Mouse (Mus musculus) olfactory bulb, adult 2 months (tissue): ENCODE data around the gene Magi3.

Source experiments
- CTCF ChIP-seq: fragments of 200-500 bp; IDR thresholded peaks from 2 replicates; pipeline ENCODE4 v1.5.1; 2012; ENCODE audit warnings: low read depth, mild to moderate bottlenecking, low read length, moderate library complexity; ENCODE audit not compliant: insufficient read depth
- POLR2A ChIP-seq: fragments of 200-500 bp; IDR thresholded peaks from 2 replicates; pipeline ENCODE4 v1.6.1; 2012; ENCODE audit warnings: mild to moderate bottlenecking, low read depth, low read length, moderate library complexity; ENCODE audit not compliant: insufficient read depth

DNA sequence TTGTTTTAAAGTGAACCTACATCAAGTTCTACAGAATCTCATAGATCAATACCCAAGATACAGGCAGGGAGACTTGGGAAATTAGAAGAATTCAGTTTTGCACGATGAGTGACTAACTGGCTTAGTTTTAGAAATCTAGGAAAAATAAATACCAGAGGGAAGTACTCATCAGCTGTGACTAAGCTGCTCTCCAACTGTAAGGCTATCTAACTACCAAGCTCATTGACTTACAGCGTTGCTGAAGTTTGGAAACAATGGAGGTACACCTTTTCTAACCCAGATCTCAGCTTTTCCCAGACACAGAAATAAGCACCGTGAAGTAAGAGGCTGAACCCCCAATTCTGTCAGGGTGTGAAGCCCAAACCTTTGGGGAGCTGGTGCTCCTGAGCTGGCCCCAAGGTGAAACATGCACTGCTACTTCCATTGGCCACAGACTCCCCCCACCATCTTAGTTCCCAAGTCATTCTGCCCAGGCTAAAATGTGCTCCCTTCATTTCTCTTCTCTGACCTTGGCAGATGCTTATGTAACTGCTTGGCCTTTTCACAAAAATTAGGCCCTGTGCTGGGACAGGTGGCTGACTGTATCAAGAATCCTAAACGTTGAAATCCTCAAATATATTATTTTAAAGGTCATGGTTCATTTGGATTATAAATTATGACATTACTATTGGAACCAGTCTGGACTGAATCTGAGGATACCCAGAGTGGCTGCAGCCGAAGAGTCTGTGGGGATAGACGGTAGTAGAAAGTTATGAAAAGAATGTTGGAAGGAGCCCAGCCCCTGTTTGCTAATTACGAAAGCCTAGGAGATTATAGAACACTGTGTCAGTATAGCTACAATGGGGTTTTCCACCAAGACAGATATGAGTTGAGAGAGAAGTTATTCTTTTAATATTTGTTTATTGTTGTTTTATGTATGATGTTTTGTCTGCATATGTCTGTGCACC lies 13.5 kb upstream of the Magi3 start:
- TF ChIP-seq CTCF (no peak), POLR2A (no peak)
